Mouse (Mus musculus): ENCODE measurements around the gene Rab25.

The Rab25 gene

GRCm38 (mm10) chr3:88526157-88527131, 21.7 kb downstream of the Rab25 start:
- in situ Hi-C loops (cut with MboI, MseI): no loop called here

- in situ Hi-C loops (cut with MboI, MseI): no loop called here
These were observed 23.1 kb downstream of the Rab25 start for GRCm38 (mm10) chr3:88525021-88525420.

GRCm38 (mm10) chr3:88523027-88523426, 25.1 kb downstream of the Rab25 start:
- in situ Hi-C loops (cut with MboI, MseI): loop anchor here (5.0 kb wide), 2 partner anchors 36 to 116 kb away; no protein-coding TSS in a partner anchor

- in situ Hi-C loops (cut with MboI, MseI): loop anchor here (5.0 kb wide), 2 partner anchors 35 to 115 kb away; no protein-coding TSS in a partner anchor
These were observed 26.2 kb downstream of the Rab25 start for GRCm38 (mm10) chr3:88521803-88522331.

- in situ Hi-C loops (cut with MboI, MseI): loop anchor here (5.0 kb wide), 2 partner anchors 34 to 114 kb away; no protein-coding TSS in a partner anchor
These were observed 26.9 kb downstream of the Rab25 start for GRCm38 (mm10) chr3:88521156-88521555.

- in situ Hi-C loops (cut with MboI, MseI): loop anchor here (5.0 kb wide), 2 partner anchors 33 to 113 kb away; no protein-coding TSS in a partner anchor
These were observed 28.0 kb downstream of the Rab25 start for GRCm38 (mm10) chr3:88520078-88520477.

- in situ Hi-C loops (cut with MboI, MseI): loop anchor here in 1 of 2 experiments (10.0 kb wide), 1 partner anchor 374 kb away; the partner anchor contains the start of gene Mef2d
These were observed 29.7 kb downstream of the Rab25 start for GRCm38 (mm10) chr3:88518411-88518810.

GRCm38 (mm10) chr3:88516407-88516806, 31.7 kb downstream of the Rab25 start:
- in situ Hi-C loops (cut with MboI, MseI): loop anchor here in 1 of 2 experiments (10.0 kb wide), 1 partner anchor 372 kb away; the partner anchor contains the start of gene Mef2d

- in situ Hi-C loops (cut with MboI, MseI): loop anchor here in 1 of 2 experiments (10.0 kb wide), 1 partner anchor 370 kb away; the partner anchor contains the start of gene Mef2d
These were observed 33.1 kb downstream of the Rab25 start for GRCm38 (mm10) chr3:88515095-88515386.

GRCm38 (mm10) chr3:88514231-88515094, 33.6 kb downstream of the Rab25 start:
- in situ Hi-C loops (cut with MboI, MseI): loop anchor here in 1 of 2 experiments (10.0 kb wide), 1 partner anchor 370 kb away; the partner anchor contains the start of gene Mef2d

- in situ Hi-C loops (cut with MboI, MseI): loop anchor here in 1 of 2 experiments (10.0 kb wide), 1 partner anchor 369 kb away; the partner anchor contains the start of gene Mef2d
These were observed 34.5 kb downstream of the Rab25 start for GRCm38 (mm10) chr3:88513546-88514115.

- in situ Hi-C loops (cut with MboI, MseI): loop anchor here in 1 of 2 experiments (10.0 kb wide), 1 partner anchor 368 kb away; the partner anchor contains the start of gene Mef2d
These were observed 35.1 kb downstream of the Rab25 start for GRCm38 (mm10) chr3:88512896-88513545.

- in situ Hi-C loops (cut with MboI, MseI): loop anchor here in 1 of 2 experiments (10.0 kb wide), 1 partner anchor 368 kb away; the partner anchor contains the start of gene Mef2d
These were observed 35.8 kb downstream of the Rab25 start for GRCm38 (mm10) chr3:88512141-88512895.

- in situ Hi-C loops (cut with MboI, MseI): loop anchor here in 1 of 2 experiments (10.0 kb wide), 1 partner anchor 367 kb away; the partner anchor contains the start of gene Mef2d
These were observed 36.5 kb downstream of the Rab25 start for GRCm38 (mm10) chr3:88511559-88511958.

- in situ Hi-C loops (cut with MboI, MseI): loop anchor here in 1 of 2 experiments (10.0 kb wide), 1 partner anchor 366 kb away; the partner anchor contains the start of gene Mef2d
These were observed 37.4 kb downstream of the Rab25 start for GRCm38 (mm10) chr3:88510421-88511289.

GRCm38 (mm10) chr3:88509692-88510420, 38.2 kb downstream of the Rab25 start, which contains the start of gene Lmna:
Lmna (minus strand) TSS chr3:88509956.
- in situ Hi-C loops (cut with MboI, MseI): loop anchor here in 1 of 2 experiments (10.0 kb wide), 1 partner anchor 365 kb away; the partner anchor contains the start of gene Mef2d

- in situ Hi-C loops (cut with MboI, MseI): no loop called here
These were observed 38.9 kb downstream of the Rab25 start for GRCm38 (mm10) chr3:88509250-88509649.

All from T-helper 17 cell (primary cell).